Mouse (Mus musculus) hindbrain, embryonic 10.5 days (tissue): Measurements from ENCODE around the gene Inhbc. TPM values are rescaled to one million over a fixed set of nuclear protein-coding genes. Genes with fewer than 3 reads are reported as not detected.

Experiments used
- polyA plus RNA-seq: library from polyadenylated mRNA; unstranded; fragments of >200 nt; fragmentation: Nextera tagmentation; extraction: Ambion mirVana; gene quantifications from 2 replicates; pipeline ENCODE4 v1.2.1, GENCODE M21; 2016

Inhbc gene
- polyA plus RNA-seq, 1 experiment from 2014 or later, result 0.13 TPM

Other genes with a start within 250 kb of the Inhbc start
- gene Os9, start 249.3 kb downstream of the Inhbc start, polyA plus RNA-seq, result 69.4 and 85.5 TPM in 2 replicates
- gene B4galnt1, start 205.2 kb downstream of the Inhbc start, polyA plus RNA-seq, result 4.4 and 12.7 TPM in 2 replicates
- 1.6 and 2.1 TPM in 2 replicates for gene Slc26a10, start 189.8 kb downstream of the Inhbc start, polyA plus RNA-seq
- 29.8 and 33.5 TPM in 2 replicates for gene Arhgef25, start 180.3 kb downstream of the Inhbc start, polyA plus RNA-seq
- 110 and 151 TPM in 2 replicates for gene Dtx3, start 174.7 kb downstream of the Inhbc start, polyA plus RNA-seq
- gene Pip4k2c, start 158.8 kb downstream of the Inhbc start, polyA plus RNA-seq, result 17.9 and 21.9 TPM in 2 replicates
- 24.4 and 39.4 TPM in 2 replicates for gene Kif5a, start 107.1 kb downstream of the Inhbc start, polyA plus RNA-seq
- 222 and 255 TPM in 2 replicates for gene Dctn2, start 104.1 kb downstream of the Inhbc start, polyA plus RNA-seq
- 12.8 and 16.3 TPM in 2 replicates for gene Mbd6, start 81.4 kb downstream of the Inhbc start, polyA plus RNA-seq
- 171 and 174 TPM in 2 replicates for gene Mars, start 58.6 kb downstream of the Inhbc start, polyA plus RNA-seq
- 1.8 and 2.5 TPM in 2 replicates for gene Arhgap9, start 48.5 kb downstream of the Inhbc start, polyA plus RNA-seq
- gene Gli1, start 28.5 kb downstream of the Inhbc start, polyA plus RNA-seq, result 7.1 and 7.3 TPM in 2 replicates
- not detected in 2 replicates for gene Inhbe, start 16.0 kb downstream of the Inhbc start, polyA plus RNA-seq
- 31.0 and 35.5 TPM in 2 replicates for gene R3hdm2, start 9.9 kb upstream of the Inhbc start, polyA plus RNA-seq
- gene Stac3, start 131.3 kb upstream of the Inhbc start, polyA plus RNA-seq, result 0.72 and 1.5 TPM in 2 replicates
- 8.1 and 10.5 TPM in 2 replicates for gene Ndufa4l2, start 144.5 kb upstream of the Inhbc start, polyA plus RNA-seq
- gene Shmt2, start 152.0 kb upstream of the Inhbc start, polyA plus RNA-seq, result 103 and 118 TPM in 2 replicates
- 23.1 and 70.9 TPM in 2 replicates for gene Nxph4, start 164.1 kb upstream of the Inhbc start, polyA plus RNA-seq